Mouse (Mus musculus) midbrain, embryonic 10.5 days (tissue): ENCODE results near the gene Fstl4. TPM values are rescaled to one million over a fixed set of nuclear protein-coding genes. Genes with fewer than 3 reads are reported as not detected.

Experiments used
- DNase-seq: peaks from one replicate; pipeline ENCODE4 v3.0.0-alpha.2; 2017; ENCODE audit warnings: low spot score
- H3K27ac ChIP-seq: fragments of 300-500 bp; sonication (generic); replicated peaks from 2 replicates; pipeline ENCODE4 v1.5.1; 2016; ENCODE audit warnings: mild to moderate bottlenecking
- H3K27me3 ChIP-seq: fragments of 300-500 bp; sonication (generic); 2 replicates; pipeline ENCODE4 v1.6.1; 2016; ENCODE audit warnings: low read depth, mild to moderate bottlenecking; ENCODE audit not compliant: poor library complexity, severe bottlenecking
- H3K36me3 ChIP-seq: fragments of 300-500 bp; sonication (generic); 2 replicates; pipeline ENCODE4 v1.6.1; 2016; ENCODE audit warnings: mild to moderate bottlenecking, moderate library complexity
- H3K4me1 ChIP-seq: fragments of 300-500 bp; sonication (generic); 2 replicates; pipeline ENCODE4 v1.6.1; 2016
- H3K4me3 ChIP-seq: fragments of 300-500 bp; sonication (generic); 2 replicates; pipeline ENCODE4 v1.5.1; 2016; ENCODE audit warnings: mild to moderate bottlenecking, moderate library complexity
- H3K9me3 ChIP-seq: fragments of 300-500 bp; sonication (generic); replicated peaks from 2 replicates; pipeline ENCODE4 v1.6.1; 2016; ENCODE audit warnings: mild to moderate bottlenecking
- WGBS: fragments of 180-500 bp; shearing (Covaris S2); methylation state at CpG from one replicate; pipeline ENCODE4 v1.1.7; 2016; 5-methylcytosine and 5-hydroxymethylcytosine counted together
- polyA plus RNA-seq: library from polyadenylated mRNA; unstranded; fragments of >200 nt; fragmentation: Nextera tagmentation; extraction: Ambion mirVana; gene quantifications from 2 replicates; pipeline ENCODE4 v1.2.1, GENCODE M21; 2016

The Fstl4 gene
- polyA plus RNA-seq, 1 experiment from 2014 or later = 0.59 TPM

- H3K27me3 ChIP-seq = no peaks in the 10 kb centered on the region
- H3K4me1 ChIP-seq = peaks cover 11% of the 10 kb centered on the region; the same call in 1 of the 2 replicates
- DNase-seq = no peak
- no peaks in the 10 kb centered on the region for H3K36me3 ChIP-seq
- 73% methylated on average over 6 of the region's 6 CpGs for WGBS
- H3K4me3 ChIP-seq = no peak overlapping the region
- H3K27ac ChIP-seq = no peak overlapping the region
- H3K9me3 ChIP-seq = no peaks in the 10 kb centered on the region
Observed at GRCm38 (mm10) chr11:53109701-53110467, 345.4 kb downstream of the Fstl4 start.

GRCm38 (mm10) chr11:53115711-53116110 lies 351.3 kb downstream of the Fstl4 start:
- no peak overlapping the region for H3K27ac ChIP-seq
- H3K4me1 ChIP-seq = peaks cover 19% of the 10 kb centered on the region
- H3K27me3 ChIP-seq = no peaks in the 10 kb centered on the region
- H3K36me3 ChIP-seq = no peaks in the 10 kb centered on the region
- no peak for DNase-seq
- WGBS = 87% methylated on average over 4 of the region's 4 CpGs
- no peak overlapping the region for H3K4me3 ChIP-seq
- no peaks in the 10 kb centered on the region for H3K9me3 ChIP-seq

DNA sequence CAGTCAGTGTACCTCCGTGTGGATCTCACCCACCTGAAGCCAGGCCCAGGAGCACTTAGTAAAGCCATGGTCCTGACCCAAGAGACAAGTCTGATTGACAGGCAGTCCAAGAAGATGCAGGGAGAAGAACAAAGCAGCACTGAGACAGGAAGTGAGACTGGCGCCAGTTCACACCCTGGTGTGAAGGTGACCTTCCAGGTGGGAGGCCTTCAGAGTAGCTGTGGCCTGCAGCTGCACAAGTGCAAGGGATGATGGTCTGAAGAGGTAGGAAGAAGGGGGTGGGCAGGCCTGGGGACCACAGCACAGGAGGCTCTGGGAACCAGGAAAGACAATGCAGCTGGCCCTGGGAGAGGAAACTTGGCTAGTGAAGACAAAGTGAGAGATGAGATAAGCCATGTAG lies 351.9 kb downstream of the Fstl4 start:
- Histone ChIP-seq H3K4me1 (peaks cover 19% of the 10 kb centered on the region), H3K36me3 (no peaks in the 10 kb centered on the region), H3K4me3 (no peak overlapping the region), H3K27ac (peak overlapping the region; percentile 68), H3K27me3 (no peaks in the 10 kb centered on the region), H3K9me3 (no peaks in the 10 kb centered on the region)
- WGBS = 81% methylated on average over 2 of the region's 2 CpGs
- no peak for DNase-seq

DNA sequence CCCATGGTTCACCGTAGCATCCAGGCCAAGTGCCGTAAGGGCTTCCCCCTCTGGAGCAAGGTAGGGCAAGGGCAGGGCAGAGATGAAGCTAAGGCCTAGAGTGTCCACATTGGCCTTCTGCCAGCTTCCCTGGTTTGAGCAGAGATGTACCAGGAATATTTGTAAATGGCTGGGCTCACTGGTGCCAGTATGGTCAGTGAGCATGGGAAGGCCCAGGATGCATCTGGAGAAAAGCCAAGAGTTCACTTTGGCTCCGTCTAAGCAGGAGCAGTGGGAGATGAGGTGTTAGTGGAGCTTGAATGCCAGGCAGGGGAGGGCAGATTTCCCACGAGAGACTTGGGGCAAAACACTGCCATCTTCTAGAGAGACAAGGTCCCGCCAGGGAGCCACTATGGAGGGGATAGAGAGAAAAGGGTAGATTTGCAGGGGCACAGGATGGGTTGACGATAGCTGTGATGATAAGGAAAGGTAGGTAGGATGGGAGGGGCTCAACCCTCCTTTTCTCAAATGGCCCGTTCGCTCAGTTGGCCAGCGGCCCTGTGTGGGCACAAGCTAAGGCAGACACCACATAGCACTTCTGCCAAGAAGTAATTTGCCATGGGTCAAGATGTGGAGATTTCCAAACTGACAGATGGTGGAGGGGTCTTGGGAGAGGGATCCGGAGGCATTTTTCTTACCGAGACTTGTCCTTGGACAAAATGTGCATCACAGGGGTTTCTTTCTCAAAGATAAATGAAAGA lies 354.0 kb downstream of the Fstl4 start:
- H3K36me3 ChIP-seq = no peaks in the 10 kb centered on the region
- H3K27me3 ChIP-seq = no peaks in the 10 kb centered on the region
- H3K4me1 ChIP-seq = peaks cover 19% of the 10 kb centered on the region
- WGBS = 90% methylated on average over 11 of the region's 11 CpGs
- H3K27ac ChIP-seq = no peak overlapping the region
- DNase-seq = no peak
- no peak overlapping the region for H3K4me3 ChIP-seq
- no peaks in the 10 kb centered on the region for H3K9me3 ChIP-seq

DNA sequence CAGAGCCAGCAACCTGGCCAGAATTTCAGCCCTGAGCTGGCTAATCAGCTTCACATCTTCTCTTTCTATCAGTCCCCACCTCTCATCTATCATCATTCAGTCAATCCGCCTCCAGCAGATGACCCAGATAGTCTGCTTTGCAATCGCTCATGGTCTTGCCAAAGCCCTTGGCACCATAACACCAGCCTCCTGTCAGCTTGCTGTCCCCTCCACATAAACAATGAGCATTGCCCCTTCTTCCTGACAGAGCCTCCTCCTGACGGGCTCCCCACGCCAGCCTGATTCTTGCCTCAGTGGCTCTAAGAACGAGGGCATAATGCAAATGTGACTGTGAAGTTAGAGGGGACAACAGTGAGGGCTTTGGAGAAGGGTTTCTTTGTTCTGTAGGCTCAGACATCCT lies 355.5 kb downstream of the Fstl4 start:
- Histone ChIP-seq H3K9me3 (no peaks in the 10 kb centered on the region), H3K36me3 (no peaks in the 10 kb centered on the region), H3K27me3 (no peaks in the 10 kb centered on the region), H3K4me3 (no peak overlapping the region), H3K4me1 (peaks cover 11% of the 10 kb centered on the region), H3K27ac (no peak overlapping the region)
- WGBS = 80% methylated on average over 5 of the region's 5 CpGs
- DNase-seq = no peak

- Histone ChIP-seq H3K9me3 (no peaks in the 10 kb centered on the region), H3K36me3 (no peaks in the 10 kb centered on the region), H3K27me3 (no peaks in the 10 kb centered on the region), H3K4me3 (no peak overlapping the region), H3K4me1 (peaks cover 10% of the 10 kb centered on the region), H3K27ac (no peak overlapping the region)
- 50% methylated on average over 1 of the region's 1 CpGs for WGBS
- no peak for DNase-seq
Observed at GRCm38 (mm10) chr11:53121208-53121607, 356.8 kb downstream of the Fstl4 start.

DNA sequence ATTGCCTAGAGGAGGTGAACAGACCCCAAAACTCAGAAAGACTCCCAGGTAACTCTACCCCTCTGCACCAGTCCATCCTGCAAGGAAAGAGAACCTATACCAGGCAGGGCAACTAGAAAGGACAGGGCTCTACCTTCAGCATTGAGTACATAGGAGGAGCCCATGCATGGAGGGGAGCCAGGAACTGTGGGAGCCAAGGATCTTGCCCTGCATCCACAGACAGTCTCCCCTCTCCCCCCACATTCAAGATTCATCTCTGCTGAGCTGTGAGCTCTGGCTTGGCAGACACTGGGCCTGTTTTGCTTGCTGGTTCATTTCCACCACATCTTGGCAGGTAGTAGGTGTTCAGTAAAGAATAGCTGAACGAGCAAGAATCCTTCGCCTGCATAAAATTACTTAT lies 360.4 kb downstream of the Fstl4 start:
- no peaks in the 10 kb centered on the region for H3K4me1 ChIP-seq
- no peak for DNase-seq
- H3K9me3 ChIP-seq = no peaks in the 10 kb centered on the region
- WGBS = 88% methylated on average over 2 of the region's 2 CpGs
- H3K36me3 ChIP-seq = no peaks in the 10 kb centered on the region
- H3K27me3 ChIP-seq = no peaks in the 10 kb centered on the region
- no peak overlapping the region for H3K27ac ChIP-seq
- H3K4me3 ChIP-seq = no peak overlapping the region

- H3K36me3 ChIP-seq = no peaks in the 10 kb centered on the region
- no peaks in the 10 kb centered on the region for H3K27me3 ChIP-seq
- 88% methylated on average over 6 of the region's 6 CpGs for WGBS
Observed at GRCm38 (mm10) chr11:53126660-53127059, 362.2 kb downstream of the Fstl4 start.

GRCm38 (mm10) chr11:53128661-53129060 lies 364.2 kb downstream of the Fstl4 start:
- no peak overlapping the region for H3K27ac ChIP-seq
- no peaks in the 10 kb centered on the region for H3K27me3 ChIP-seq
- WGBS = 76% methylated on average over 2 of the region's 2 CpGs
- H3K36me3 ChIP-seq = no peaks in the 10 kb centered on the region
- H3K9me3 ChIP-seq = no peaks in the 10 kb centered on the region
- DNase-seq = no peak
- H3K4me1 ChIP-seq = peaks cover 16% of the 10 kb centered on the region
- H3K4me3 ChIP-seq = no peak overlapping the region

More at GRCm38 (mm10) chr11:53126660-53127059, 362.2 kb downstream of the Fstl4 start:
- no peak for DNase-seq
- Histone ChIP-seq H3K4me1 (0 out of 2 replicates have a peak, but pooled peaks cover 3% of the 10 kb centered on the region), H3K4me3 (no peak overlapping the region), H3K9me3 (no peaks in the 10 kb centered on the region), H3K27ac (no peak overlapping the region)

- WGBS = 51% methylated on average over 23 of the region's 23 CpGs
- Histone ChIP-seq H3K36me3 (no peaks in the 10 kb centered on the region), H3K4me3 (peak overlapping the region; percentile 20; the same call in 1 of the 2 replicates), H3K27ac (peak overlapping the region; percentile 53), H3K4me1 (peaks cover 16% of the 10 kb centered on the region), H3K9me3 (no peaks in the 10 kb centered on the region), H3K27me3 (no peaks in the 10 kb centered on the region)
- DNase-seq = peak; percentile 20
Observed at GRCm38 (mm10) chr11:53132406-53133035, 368.1 kb downstream of the Fstl4 start.

GRCm38 (mm10) chr11:53136371-53136770 lies 371.9 kb downstream of the Fstl4 start:
- Histone ChIP-seq H3K27me3 (no peaks in the 10 kb centered on the region), H3K4me3 (no peak overlapping the region), H3K36me3 (no peaks in the 10 kb centered on the region), H3K9me3 (no peaks in the 10 kb centered on the region), H3K27ac (no peak overlapping the region), H3K4me1 (peaks cover 21% of the 10 kb centered on the region)
- WGBS = 76% methylated on average over 11 of the region's 11 CpGs
- DNase-seq = no peak

- Histone ChIP-seq H3K4me1 (peaks cover 14% of the 10 kb centered on the region), H3K9me3 (no peaks in the 10 kb centered on the region), H3K27me3 (no peaks in the 10 kb centered on the region), H3K27ac (no peak overlapping the region), H3K4me3 (no peak overlapping the region), H3K36me3 (no peaks in the 10 kb centered on the region)
- 83% methylated on average over 8 of the region's 8 CpGs for WGBS
- DNase-seq = no peak
Observed at GRCm38 (mm10) chr11:53137381-53137780, 372.9 kb downstream of the Fstl4 start.

DNA sequence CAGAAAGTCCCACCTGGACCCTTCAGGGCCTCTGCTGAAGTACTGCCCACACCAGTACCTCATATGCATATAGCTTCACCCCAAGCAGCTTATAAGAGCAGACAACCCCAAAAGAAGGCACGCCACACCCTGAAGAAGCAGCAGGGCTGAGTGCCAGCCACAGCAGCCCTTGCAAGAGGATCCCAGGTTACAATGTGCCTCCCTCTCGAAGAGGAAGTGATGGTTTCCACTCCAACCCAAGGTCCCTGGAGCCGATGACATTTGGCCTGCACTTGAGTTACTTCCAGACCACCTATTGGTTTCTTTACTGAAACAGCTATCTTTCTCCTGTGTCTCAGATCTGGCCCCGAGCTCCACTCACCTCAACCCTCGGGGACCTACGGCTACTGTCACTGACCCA lies 373.8 kb downstream of the Fstl4 start:
- no peaks in the 10 kb centered on the region for H3K9me3 ChIP-seq
- no peak overlapping the region for H3K27ac ChIP-seq
- no peak overlapping the region for H3K4me3 ChIP-seq
- no peaks in the 10 kb centered on the region for H3K36me3 ChIP-seq
- peaks cover 7% of the 10 kb centered on the region; the same call in 1 of the 2 replicates for H3K4me1 ChIP-seq
- 90% methylated on average over 6 of the region's 6 CpGs for WGBS
- DNase-seq = no peak
- H3K27me3 ChIP-seq = no peaks in the 10 kb centered on the region
